Mouse (Mus musculus) left cerebral cortex, adult 9 months (tissue): ENCODE results near the gene Acvr1c.
A peak's percentile ranks its signal among the peaks of the same experiment; 100 is the strongest.

Experiments used
- DNase-seq, 2 experiments: peaks; one replicate each; pipeline ENCODE4 v3.0.0; 2022; ENCODE audit warnings: low spot score in 2 of 2

The Acvr1c gene

DNA sequence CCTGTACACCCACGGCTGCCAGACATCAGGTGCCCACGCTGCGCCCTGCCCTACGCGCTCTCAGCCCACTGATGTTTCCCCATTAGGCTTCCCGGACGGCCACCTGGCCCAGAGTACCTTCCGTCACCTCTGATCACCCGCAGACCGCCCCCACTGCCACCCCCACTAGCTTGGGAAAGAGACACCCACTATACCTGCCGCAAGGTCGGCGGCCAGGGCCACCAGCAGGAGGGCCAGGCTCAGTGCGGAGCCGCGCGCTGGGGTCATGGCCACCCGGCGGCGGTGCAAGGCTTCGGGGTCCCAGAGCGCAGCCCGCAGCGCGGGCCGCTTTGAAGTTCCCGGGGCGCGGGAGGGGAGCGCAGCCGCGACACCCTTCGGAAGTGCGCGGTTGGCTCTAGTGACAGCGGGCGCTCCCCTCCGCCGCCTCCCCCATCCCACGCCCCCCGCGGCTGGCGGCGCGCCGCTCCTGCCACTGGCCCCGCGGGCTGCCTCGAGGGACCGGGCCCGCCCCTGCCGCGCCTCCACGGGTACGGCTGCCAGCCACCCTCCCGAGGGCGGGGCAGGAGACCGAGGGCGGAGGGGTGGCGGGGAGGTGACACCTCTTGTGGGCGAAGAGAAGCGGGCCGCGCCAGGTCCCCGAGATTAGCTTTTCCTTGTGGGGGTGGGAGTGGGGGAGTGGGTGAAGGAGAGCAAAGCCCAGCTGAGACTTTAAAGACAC lies at the start of gene Acvr1c:
Gene Acvr1c (minus strand): TSS at position 482 of the 718 bp plus-strand sequence.
- peak in 1 of 2 experiments; percentile 47 for DNase-seq

GRCm38 (mm10) chr2:58403481-58403880 lies 45.8 kb upstream of the Acvr1c start:
- DNase-seq: no peak

DNA sequence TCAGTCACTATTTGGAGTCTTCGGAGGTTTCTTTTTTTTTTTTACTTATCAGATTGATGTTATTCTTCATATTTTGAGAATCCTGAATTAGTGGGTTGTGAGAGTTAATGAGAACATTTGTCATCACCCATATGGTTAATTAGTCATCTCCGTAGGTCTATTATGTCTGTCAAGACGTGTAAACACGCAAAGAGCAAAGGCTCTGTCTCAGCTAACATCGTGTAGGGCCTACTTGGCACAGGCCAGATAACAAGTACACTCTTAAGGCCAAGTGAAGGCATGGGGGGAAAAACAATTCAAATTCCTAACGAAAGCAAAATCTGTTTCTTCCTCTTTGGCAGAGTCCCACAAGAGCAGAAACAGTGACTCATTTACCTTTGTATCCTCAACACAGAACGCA lies 30.9 kb upstream of the Acvr1c start:
- DNase-seq: no peak

DNA sequence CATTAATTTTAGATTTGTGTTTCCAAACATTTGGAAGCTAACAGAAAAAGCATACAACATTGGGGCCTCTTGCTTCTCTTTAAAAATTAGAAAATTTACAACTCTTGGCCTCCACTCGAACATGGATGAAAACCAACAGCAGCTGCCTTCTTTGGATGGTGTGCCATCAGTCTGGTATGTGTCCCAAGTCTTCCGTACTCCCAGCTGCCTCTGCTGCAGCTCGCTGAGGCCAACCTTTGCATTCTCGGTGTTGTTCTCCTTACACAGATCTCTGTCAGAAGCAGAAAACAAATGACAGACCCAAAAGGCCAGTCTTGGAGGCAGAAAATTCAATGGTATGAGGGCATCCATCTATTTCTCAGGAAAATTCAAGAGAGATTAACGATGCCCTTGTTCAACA lies 22.3 kb upstream of the Acvr1c start:
- no peak for DNase-seq

- DNase-seq: peak in 1 of 2 experiments; percentile 6
Measured at GRCm38 (mm10) chr2:58379475-58379874, 21.8 kb upstream of the Acvr1c start.

- DNase-seq: no peak
Measured at GRCm38 (mm10) chr2:58377417-58378130, 19.9 kb upstream of the Acvr1c start.

DNA sequence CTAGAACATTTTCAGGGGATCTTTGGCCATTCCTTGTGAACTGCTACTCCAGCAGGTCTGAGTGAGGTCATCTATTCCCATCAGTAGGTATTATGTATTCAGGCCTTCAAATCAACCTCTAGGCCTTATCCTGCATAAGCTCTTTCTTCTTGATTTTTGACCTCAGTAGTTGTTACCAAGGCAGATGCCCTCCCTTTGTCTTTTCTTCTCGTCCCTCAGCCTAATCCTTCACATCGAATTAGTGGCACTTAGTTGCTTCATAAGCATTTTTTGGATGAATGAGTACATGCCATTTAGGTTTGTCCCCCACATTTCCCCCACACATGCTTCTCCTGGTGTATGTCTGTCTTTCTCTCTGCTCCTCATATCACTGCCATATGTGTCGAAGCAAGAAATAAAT lies 8.5 kb upstream of the Acvr1c start:
- DNase-seq: no peak

DNA sequence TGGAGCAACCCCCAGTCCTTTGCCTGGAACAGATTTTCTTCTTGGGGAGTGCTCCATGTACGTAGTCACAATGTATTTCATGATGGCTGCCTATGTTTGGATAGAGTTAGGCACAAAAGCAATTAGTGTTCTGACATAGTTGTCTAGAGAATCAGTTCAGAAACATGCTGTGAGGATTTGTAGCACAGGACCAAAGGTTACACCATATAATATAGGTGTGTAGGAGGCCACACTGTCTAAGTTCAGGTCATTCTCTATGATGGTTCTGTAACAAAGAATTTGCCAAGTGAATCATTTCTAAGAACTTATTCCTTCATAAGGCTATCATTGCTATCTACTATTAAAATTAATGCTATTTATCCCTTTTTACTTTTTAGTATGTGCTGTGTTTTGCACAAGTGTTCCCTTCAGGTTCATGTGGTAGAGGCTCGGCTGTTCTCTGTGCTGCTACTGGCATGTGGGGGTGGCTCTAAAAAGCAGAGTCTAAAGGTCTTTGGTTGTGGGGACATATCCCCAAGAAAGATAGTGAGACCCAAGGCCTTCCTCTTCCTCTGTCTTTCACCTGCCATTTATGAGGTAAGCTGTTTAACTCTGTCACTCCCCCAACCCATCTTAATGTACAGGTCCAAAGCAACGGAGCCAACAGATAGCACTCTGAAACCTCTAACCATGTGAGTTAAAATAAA lies 3.8 kb upstream of the Acvr1c start:
- DNase-seq: no peak

DNA sequence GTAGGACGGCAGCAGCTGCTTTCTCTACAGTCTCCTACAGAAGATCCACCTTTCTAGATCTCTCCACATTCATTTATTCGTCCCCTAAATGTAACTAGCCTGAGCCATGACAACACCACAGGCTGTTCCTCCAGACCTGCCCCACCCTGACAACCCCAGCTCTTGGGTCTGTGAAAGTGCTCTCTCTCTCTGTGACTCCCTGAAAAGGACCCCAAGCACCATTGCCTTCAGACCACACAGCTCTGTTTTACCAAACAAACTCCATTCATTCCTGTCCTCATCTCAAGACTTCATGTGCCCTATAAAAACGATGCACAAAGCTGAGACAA lies 401 bp upstream of the Acvr1c start:
- DNase-seq: peak in 1 of 2 experiments; percentile 13

- DNase-seq: peak in 1 of 2 experiments; percentile 11
Measured at GRCm38 (mm10) chr2:58357068-58357413, 654 bp downstream of the Acvr1c start.

DNA sequence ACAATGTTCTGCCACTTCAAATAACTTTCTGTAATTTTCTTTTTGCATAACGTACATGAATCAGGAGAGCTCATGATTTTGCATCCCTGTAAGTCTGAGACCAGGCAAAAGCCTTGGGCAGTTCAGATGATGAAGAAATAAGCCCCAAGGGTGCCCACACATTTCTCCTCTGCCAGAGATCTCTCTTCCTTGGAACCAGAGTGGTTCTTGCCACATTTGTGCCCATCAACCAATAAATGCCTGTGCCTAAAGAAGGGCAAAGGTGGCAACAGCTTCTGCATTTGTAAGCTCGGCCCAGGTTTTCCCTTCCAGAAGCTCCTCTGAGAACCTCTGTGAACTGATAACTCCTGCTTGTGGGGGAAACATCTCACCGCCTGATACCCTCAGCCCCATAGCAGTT lies 3.3 kb downstream of the Acvr1c start:
- no peak for DNase-seq

GRCm38 (mm10) chr2:58352846-58353245 lies 4.8 kb downstream of the Acvr1c start:
- no peak for DNase-seq

- no peak for DNase-seq
Measured at GRCm38 (mm10) chr2:58350657-58351056, 7.0 kb downstream of the Acvr1c start.

DNA sequence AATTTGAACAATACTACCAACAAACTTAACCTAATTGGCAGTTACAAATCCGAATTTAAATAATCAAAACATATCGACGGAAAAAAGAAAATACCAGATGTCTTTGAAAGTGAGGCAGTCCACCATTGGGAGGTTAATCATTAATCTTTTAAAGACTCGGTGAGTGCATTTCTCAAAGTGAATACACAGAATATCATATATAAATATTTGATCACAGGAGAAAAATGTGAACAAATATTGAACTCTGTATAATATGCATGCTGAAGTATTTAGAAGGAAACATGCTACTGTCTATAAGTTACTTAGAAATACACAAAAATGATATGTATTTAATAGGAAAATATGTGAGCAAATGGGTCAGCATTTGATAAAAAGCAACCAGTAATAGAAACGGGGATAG lies 21.0 kb downstream of the Acvr1c start:
- DNase-seq: no peak

- no peak for DNase-seq
Measured at GRCm38 (mm10) chr2:58329589-58329988, 28.1 kb downstream of the Acvr1c start.

DNA sequence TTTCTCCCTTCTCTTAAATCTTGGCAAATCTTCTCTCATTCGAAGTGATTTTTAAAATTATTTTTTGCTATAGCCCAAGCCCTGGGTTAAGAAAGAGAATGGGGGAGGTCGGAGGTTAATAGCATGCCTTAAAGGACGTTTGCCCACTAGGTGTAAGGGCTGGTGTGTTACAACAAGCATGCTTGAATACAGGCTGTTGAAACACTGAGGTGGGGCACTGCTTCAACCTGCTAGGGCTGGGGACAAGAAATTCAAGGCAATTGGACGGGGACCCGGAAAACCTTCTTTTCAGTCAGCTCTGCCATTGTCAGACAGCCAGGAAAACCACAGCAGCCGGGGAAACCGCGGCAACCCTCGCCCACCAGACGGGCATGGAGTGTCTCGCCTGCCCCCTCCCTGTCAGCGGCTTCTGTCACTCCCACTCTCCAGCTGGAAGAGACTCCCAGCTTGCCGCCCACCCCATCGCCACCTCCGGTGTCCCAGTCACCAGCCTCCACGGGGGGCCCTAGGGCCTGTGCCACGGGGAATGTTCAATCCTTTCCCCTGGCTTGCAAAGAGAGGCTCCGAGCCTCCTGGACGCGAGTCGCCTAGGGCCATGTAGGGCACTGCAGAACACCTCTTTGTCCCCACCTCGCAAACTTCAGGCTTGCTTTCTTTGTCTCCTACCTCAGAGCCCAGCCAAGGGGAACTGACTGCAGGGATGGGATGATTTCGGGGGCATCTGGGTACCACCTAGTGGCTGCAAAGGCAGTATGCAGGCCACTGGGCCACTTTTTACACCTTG lies 33.4 kb downstream of the Acvr1c start:
- DNase-seq: peak; percentile 23 to 69

DNA sequence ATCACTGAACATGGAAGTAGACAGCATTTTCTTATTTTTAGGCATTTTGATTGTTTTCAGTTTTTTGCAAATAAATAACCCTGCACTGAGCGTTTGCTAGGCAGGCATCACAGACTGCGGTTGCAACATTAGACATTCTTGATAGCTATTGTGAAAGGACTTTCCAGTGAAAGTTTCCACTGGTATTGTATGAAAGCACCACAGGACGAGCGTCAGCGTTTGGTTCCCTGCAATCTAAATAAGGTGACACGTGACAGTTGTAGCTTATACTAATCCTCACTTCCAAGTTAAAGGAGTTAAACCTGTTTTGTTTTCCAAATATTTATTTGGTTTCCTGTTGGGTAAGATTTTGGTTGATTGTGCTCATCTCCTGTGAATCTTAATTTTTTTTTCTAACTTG lies 34.4 kb downstream of the Acvr1c start:
- DNase-seq: no peak

DNA sequence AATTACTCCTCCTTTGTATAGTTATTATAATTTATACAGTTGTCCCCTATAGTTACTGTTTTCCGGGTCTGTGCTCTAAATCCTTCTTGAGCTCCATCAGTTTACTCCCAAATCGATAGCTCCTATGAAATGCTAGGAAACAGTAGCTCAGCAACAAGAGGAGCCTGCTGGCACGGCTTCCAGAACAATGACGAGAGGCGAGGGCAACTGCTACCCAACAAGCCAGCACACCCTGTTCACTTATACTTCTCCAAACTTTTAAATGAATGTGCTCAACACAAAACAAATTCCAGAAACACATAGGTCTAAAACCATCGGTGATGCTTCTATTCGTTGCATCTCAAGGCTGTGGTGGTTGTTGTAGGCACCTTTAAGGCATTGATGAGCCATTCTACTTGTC lies 41.5 kb downstream of the Acvr1c start:
- no peak for DNase-seq

DNA sequence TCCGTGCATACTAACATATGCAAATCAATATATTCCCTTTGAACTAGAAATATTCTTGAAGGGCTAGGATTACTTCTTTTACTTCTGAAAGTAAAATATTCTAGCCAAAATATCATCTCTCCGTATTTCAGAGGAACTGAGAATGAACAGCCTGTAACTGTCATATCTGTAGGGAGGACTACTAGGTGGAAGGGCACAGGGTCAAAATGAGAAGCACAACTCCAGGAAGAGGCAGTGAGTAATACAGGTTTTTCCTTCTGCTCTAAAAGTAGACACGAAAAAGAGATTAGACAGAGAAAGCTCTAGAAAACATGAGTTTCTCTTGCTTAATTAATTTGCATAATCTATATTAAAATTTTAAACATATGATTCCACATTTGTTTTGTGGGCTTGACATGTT lies 48.0 kb downstream of the Acvr1c start:
- DNase-seq: no peak

- DNase-seq: no peak
Measured at GRCm38 (mm10) chr2:58304450-58304849, 53.2 kb downstream of the Acvr1c start.

GRCm38 (mm10) chr2:58289759-58290431 lies 67.8 kb downstream of the Acvr1c start:
- DNase-seq: no peak

DNA sequence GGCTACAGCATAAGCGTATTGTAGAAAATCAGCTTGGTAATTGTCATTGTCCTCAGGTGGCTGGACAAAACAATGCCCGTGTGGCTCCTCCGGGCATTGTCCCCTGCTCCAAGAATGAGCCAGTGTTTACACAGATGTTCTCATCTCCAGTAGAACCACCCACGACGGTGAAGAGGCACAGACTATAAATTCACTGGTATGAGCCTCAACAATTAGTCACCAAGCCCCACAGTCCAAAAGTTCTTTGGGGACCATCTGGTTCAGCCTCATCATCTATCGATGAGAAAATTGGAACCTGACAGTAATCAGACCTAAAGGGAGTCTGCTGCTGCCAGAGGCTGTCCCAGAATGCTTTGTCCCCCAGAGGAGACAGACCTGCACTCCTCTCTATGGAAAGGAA lies 68.4 kb downstream of the Acvr1c start:
- peak in 1 of 2 experiments; percentile 13 for DNase-seq
